Mouse (Mus musculus) olfactory bulb, adult 2 months (tissue): ENCODE measurements around the gene Tekt5.

Source experiments
- CTCF ChIP-seq: fragments of 200-500 bp; IDR thresholded peaks from 2 replicates; pipeline ENCODE4 v1.5.1; 2012; ENCODE audit warnings: low read depth, mild to moderate bottlenecking, low read length, moderate library complexity; ENCODE audit not compliant: insufficient read depth
- POLR2A ChIP-seq: fragments of 200-500 bp; IDR thresholded peaks from 2 replicates; pipeline ENCODE4 v1.6.1; 2012; ENCODE audit warnings: mild to moderate bottlenecking, low read depth, low read length, moderate library complexity; ENCODE audit not compliant: insufficient read depth

DNA sequence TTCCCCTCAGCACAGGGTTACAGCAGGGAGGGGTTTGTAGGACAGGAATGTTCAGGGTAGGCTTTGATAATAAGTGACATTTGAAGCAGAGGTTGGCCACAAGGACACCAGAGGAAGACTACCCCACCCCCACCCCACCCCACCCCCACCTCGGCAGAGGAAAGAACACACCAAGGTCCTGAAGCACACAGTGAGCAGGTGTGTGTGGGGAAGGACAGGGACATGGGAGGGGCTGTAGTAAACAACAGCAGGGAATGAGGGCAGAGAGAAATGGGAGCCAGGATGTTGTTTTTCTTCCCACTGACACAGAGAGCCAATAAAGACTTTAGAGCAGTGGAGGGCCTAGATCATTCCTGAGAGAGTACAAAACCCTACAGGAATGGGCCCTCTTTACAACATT lies 18.0 kb downstream of the Tekt5 start:
- TF ChIP-seq CTCF (no peak), POLR2A (no peak)
